9 mouse cellular contexts compared by ENCODE assay signal in genomic region chr3:107537504-107537889, GRCm38 (mm10). TPM values are rescaled to one million over a fixed set of nuclear protein-coding genes. Genes with fewer than 3 reads are reported as not detected.
DNase-seq lines count a peak whose midpoint lies in the region; ATAC-seq and TF ChIP-seq lines count a peak whose summit lies in the region.
"Had no signal": no experiment of that assay in that cellular context is flagged by ENCODE, and none has a peak within 500 bp of the region (broad histone marks: within the 10 kb centered on the region; RNA-seq: fewer than 3 reads in every experiment).

No protein-coding gene starts in this region.

- no peak for DNase-seq in lung, embryonic 14.5 days
- DNase-seq in lung, postnatal 25 days (ENCODE audit: low spot score), result no peak
- no peak for DNase-seq in forebrain, postnatal 0 days
- no peak for DNase-seq in thymus, adult 18-20 months

- H3K4me2 ChIP-seq in lung, embryonic 14.5 days, result peak overlapping the region; percentile 53
- peak overlapping the region; percentile 53 for H3K4me2 ChIP-seq in forebrain, postnatal 0 days (ENCODE audit: low read depth)
- H3K4me2 ChIP-seq in limb, embryonic 12.5 days, result peak overlapping the region; percentile 60
- H3K4me2 ChIP-seq in stomach, embryonic 15.5 days, result peak overlapping the region; percentile 52

- H3K4me3 ChIP-seq in lung, embryonic 14.5 days (ENCODE audit: low read depth, low read length), result peak overlapping the region; percentile 10; the same call in 1 of the 2 replicates
- H3K4me3 ChIP-seq in forebrain, postnatal 0 days (ENCODE audit: low read depth, low read length), result peak overlapping the region; percentile 18; the same call in 1 of the 2 replicates
- H3K4me3 ChIP-seq in limb, embryonic 12.5 days (replicated peaks), result peak overlapping the region; percentile 21
- peak overlapping the region; percentile 13; the same call in 1 of the 2 replicates for H3K4me3 ChIP-seq in stomach, embryonic 15.5 days (replicated peaks)

- peak; percentile 36 for ATAC-seq in lung, embryonic 14.5 days (ENCODE audit: insufficient read depth)
- ATAC-seq in forebrain, postnatal 0 days, result no peak; the same call in 1 of the 2 replicates
- ATAC-seq in limb, embryonic 12.5 days (ENCODE audit: insufficient number of reproducible peaks, insufficient read depth, low FRiP score, low TSS enrichment, low read depth), result no peak
- no peak for ATAC-seq in stomach, embryonic 15.5 days (ENCODE audit: insufficient read depth, low FRiP score, low read depth)
- ATAC-seq in granulocyte monocyte progenitor cell, adult 5-6 weeks (replicated peaks; ENCODE audit: poor library complexity, severe bottlenecking), result no peak

- no peaks in the 10 kb centered on the region for H3K36me3 ChIP-seq in lung, embryonic 14.5 days (ENCODE audit: insufficient read depth)
- no peaks in the 10 kb centered on the region for H3K36me3 ChIP-seq in forebrain, postnatal 0 days (ENCODE audit: insufficient read depth)
- no peaks in the 10 kb centered on the region for H3K36me3 ChIP-seq in limb, embryonic 12.5 days
- H3K36me3 ChIP-seq in stomach, embryonic 15.5 days, result no peaks in the 10 kb centered on the region

- 0 out of 2 replicates have a peak, but pooled peaks cover 4% of the 10 kb centered on the region for H3K27me3 ChIP-seq in lung, embryonic 14.5 days (ENCODE audit: insufficient read depth, low read length)
- no peaks in the 10 kb centered on the region for H3K27me3 ChIP-seq in forebrain, postnatal 0 days (ENCODE audit: insufficient read depth, low read length)
- H3K27me3 ChIP-seq in limb, embryonic 12.5 days, result peaks cover 50% of the 10 kb centered on the region
- H3K27me3 ChIP-seq in stomach, embryonic 15.5 days (replicated peaks), result no peaks in the 10 kb centered on the region; the same call in 1 of the 2 replicates

- 27% methylated on average over 8 of the region's 8 CpGs for WGBS in lung, embryonic 14.5 days
- 17% methylated on average over 8 of the region's 8 CpGs for WGBS in forebrain, postnatal 0 days
- 28% methylated on average over 8 of the region's 8 CpGs for WGBS in limb, embryonic 12.5 days
- WGBS in stomach, embryonic 15.5 days, result 23% methylated on average over 8 of the region's 8 CpGs

- H3K4me1 ChIP-seq in lung, embryonic 14.5 days (ENCODE audit: insufficient read depth), result 0 out of 2 replicates have a peak, but pooled peaks cover 4% of the 10 kb centered on the region
- H3K4me1 ChIP-seq in forebrain, postnatal 0 days (ENCODE audit: insufficient read depth), result peaks cover 10% of the 10 kb centered on the region
- peaks cover 18% of the 10 kb centered on the region for H3K4me1 ChIP-seq in limb, embryonic 12.5 days (replicated peaks)
- peaks cover 6% of the 10 kb centered on the region; the same call in 1 of the 2 replicates for H3K4me1 ChIP-seq in stomach, embryonic 15.5 days

- peak overlapping the region; percentile 40; the same call in 1 of the 2 replicates for H3K27ac ChIP-seq in lung, embryonic 14.5 days (ENCODE audit: low read depth)
- peak overlapping the region; percentile 94 for H3K27ac ChIP-seq in forebrain, postnatal 0 days (ENCODE audit: low read depth, low read length)
- no peak overlapping the region for H3K27ac ChIP-seq in limb, embryonic 12.5 days
- no peak overlapping the region for H3K27ac ChIP-seq in stomach, embryonic 15.5 days
- H3K27ac ChIP-seq: macrophage had no signal

- H3K9me3 ChIP-seq in lung, embryonic 14.5 days (ENCODE audit: low read depth, low read length), result no peaks in the 10 kb centered on the region
- no peaks in the 10 kb centered on the region for H3K9me3 ChIP-seq in forebrain, postnatal 0 days (ENCODE audit: low read length)
- H3K9me3 ChIP-seq in limb, embryonic 12.5 days, result no peaks in the 10 kb centered on the region
- no peaks in the 10 kb centered on the region for H3K9me3 ChIP-seq in stomach, embryonic 15.5 days

- no peak overlapping the region for H3K9ac ChIP-seq in lung, embryonic 14.5 days
- H3K9ac ChIP-seq in forebrain, postnatal 0 days, result peak overlapping the region; percentile 71
- H3K9ac ChIP-seq in limb, embryonic 12.5 days (replicated peaks), result no peak overlapping the region
- H3K9ac ChIP-seq in stomach, embryonic 15.5 days, result no peak overlapping the region

- TF ChIP-seq CTCF in lung, embryonic 14.5 days (IDR thresholded peaks at IDR 0.05; ENCODE audit: low read depth), result no peak
- no peak for TF ChIP-seq CTCF in forebrain, postnatal 0 days (IDR thresholded peaks at IDR 0.05; ENCODE audit: low read depth)

RNA-seq across cellular contexts. Expression of gene Ubl4b, which starts 17.4 kb away (rescaled TPM):
- polyA plus RNA-seq in lung, embryonic 14.5 days (2014; fragmentation: Nextera tagmentation; extraction: Ambion mirVana), result not detected in 2 replicates
- total RNA-seq in forebrain, postnatal 0 days (2014; rRNA removed), result 0.23 TPM in 1 of 2 replicates, not detected in the other
- polyA plus RNA-seq in forebrain, postnatal 0 days (2015; fragmentation: Nextera tagmentation; extraction: Ambion mirVana), result not detected in 2 replicates
- 0.15 and 0.24 TPM in 2 replicates for polyA plus RNA-seq in limb, embryonic 12.5 days (2016; fragmentation: Nextera tagmentation; extraction: Ambion mirVana)
- polyA plus RNA-seq in stomach, embryonic 15.5 days (2015; fragmentation: Nextera tagmentation; extraction: Ambion mirVana), result not detected in 2 replicates
- not detected in 2 replicates for total RNA-seq in granulocyte monocyte progenitor cell, adult 5-6 weeks (2014; fragmentation: Nextera tagmentation)
- not detected in 2 replicates for total RNA-seq in granulocyte monocyte progenitor cell, adult 5-6 weeks (2017)
- polyA plus RNA-seq: macrophage; urinary bladder, adult 2 months had no signal

RNA-seq across cellular contexts. Expression of gene Slc6a17, which starts 19.7 kb away (rescaled TPM):
- 3.6 and 4.2 TPM in 2 replicates for polyA plus RNA-seq in lung, embryonic 14.5 days (2014; fragmentation: Nextera tagmentation; extraction: Ambion mirVana)
- 61.2 and 68.9 TPM in 2 replicates for total RNA-seq in forebrain, postnatal 0 days (2014; rRNA removed)
- 20.3 and 22.7 TPM in 2 replicates for polyA plus RNA-seq in forebrain, postnatal 0 days (2015; fragmentation: Nextera tagmentation; extraction: Ambion mirVana)
- polyA plus RNA-seq in limb, embryonic 12.5 days (2016; fragmentation: Nextera tagmentation; extraction: Ambion mirVana), result 4.5 and 7.0 TPM in 2 replicates
- polyA plus RNA-seq in stomach, embryonic 15.5 days (2015; fragmentation: Nextera tagmentation; extraction: Ambion mirVana), result 2.8 and 4.0 TPM in 2 replicates
- not detected in 2 replicates for total RNA-seq in granulocyte monocyte progenitor cell, adult 5-6 weeks (2014; fragmentation: Nextera tagmentation)
- not detected in 2 replicates for total RNA-seq in granulocyte monocyte progenitor cell, adult 5-6 weeks (2017)

RNA-seq across cellular contexts. Expression of gene Alx3, which starts 57.3 kb away (rescaled TPM):
- 0.23 TPM in 1 of 2 replicates, not detected in the other for polyA plus RNA-seq in lung, embryonic 14.5 days (2014; fragmentation: Nextera tagmentation; extraction: Ambion mirVana)
- total RNA-seq in forebrain, postnatal 0 days (2014; rRNA removed), result 2.2 and 3.3 TPM in 2 replicates
- 3.7 and 5.2 TPM in 2 replicates for polyA plus RNA-seq in forebrain, postnatal 0 days (2015; fragmentation: Nextera tagmentation; extraction: Ambion mirVana)
- 14.5 and 15.1 TPM in 2 replicates for polyA plus RNA-seq in limb, embryonic 12.5 days (2016; fragmentation: Nextera tagmentation; extraction: Ambion mirVana)
- polyA plus RNA-seq in stomach, embryonic 15.5 days (2015; fragmentation: Nextera tagmentation; extraction: Ambion mirVana), result not detected in 2 replicates
- total RNA-seq in granulocyte monocyte progenitor cell, adult 5-6 weeks (2014; fragmentation: Nextera tagmentation), result not detected in 2 replicates
- not detected in 2 replicates for total RNA-seq in granulocyte monocyte progenitor cell, adult 5-6 weeks (2017)
- polyA plus RNA-seq: macrophage; urinary bladder, adult 2 months had no signal

Comparison
In these comparisons a context has a peak if more than half of its experiments do, and no peak if none do; other contexts are left out.
1. H3K27ac ChIP-seq: peak in lung, embryonic 14.5 days (single experiment) and forebrain, postnatal 0 days (single experiment); none in limb, embryonic 12.5 days (single experiment) and stomach, embryonic 15.5 days (single experiment).
2. Peak in every context shown above with its lines, with median percentiles within 50 percentile points of each other: H3K4me2 ChIP-seq and H3K4me3 ChIP-seq.